In genomic region chr9:21367357-21368111, GRCm38 (mm10) we compare ENCODE assay signal across 7 mouse cellular contexts. TPM values are rescaled to one million over a fixed set of nuclear protein-coding genes. Genes with fewer than 3 reads are reported as not detected.
DNase-seq lines count a peak whose midpoint lies in the region; ATAC-seq and TF ChIP-seq lines count a peak whose summit lies in the region.

TSS of gene Ilf3 (plus strand) at chr9:21367871.

- ATAC-seq in intestine, postnatal 0 days = peak; percentile 89
- peak; percentile 84 for ATAC-seq in midbrain, embryonic 12.5 days (ENCODE audit: low FRiP score, low read depth)

- H3K27me3 ChIP-seq in embryonic facial prominence, embryonic 10.5 days (replicated peaks; ENCODE audit: low read depth, poor library complexity, severe bottlenecking) = peaks cover 5% of the 10 kb centered on the region; the same call in 1 of the 2 replicates
- no peaks in the 10 kb centered on the region for H3K27me3 ChIP-seq in intestine, postnatal 0 days (replicated peaks; ENCODE audit: control insufficient read depth, insufficient read depth, low read length)
- H3K27me3 ChIP-seq in midbrain, embryonic 12.5 days = no peaks in the 10 kb centered on the region
- H3K27me3 ChIP-seq in small intestine, adult 2 months (ENCODE audit: control insufficient read depth, insufficient read depth, low read length) = no peaks in the 10 kb centered on the region

- H3K9ac ChIP-seq in intestine, postnatal 0 days (ENCODE audit: low read depth, low read length) = peak within 1 kb of the TSS; percentile 70
- peak within 1 kb of the TSS; percentile 91 for H3K9ac ChIP-seq in midbrain, embryonic 12.5 days (replicated peaks)

- peaks cover 26% of the 10 kb centered on the region for H3K36me3 ChIP-seq in embryonic facial prominence, embryonic 10.5 days (replicated peaks)
- H3K36me3 ChIP-seq in intestine, postnatal 0 days (ENCODE audit: control insufficient read depth, insufficient read depth) = no peaks in the 10 kb centered on the region
- peaks cover 11% of the 10 kb centered on the region; the same call in 1 of the 2 replicates for H3K36me3 ChIP-seq in midbrain, embryonic 12.5 days
- H3K36me3 ChIP-seq in small intestine, adult 2 months (ENCODE audit: control insufficient read depth, insufficient read depth, low read length) = no peaks in the 10 kb centered on the region

- DNase-seq in adrenal gland, postnatal 10 days = peak; percentile 100
- DNase-seq in embryonic facial prominence, embryonic 10.5 days (ENCODE audit: low spot score) = peak; percentile 100
- peak; percentile 99 for DNase-seq in gonadal fat pad, adult 2 months (ENCODE audit: low read depth)
- DNase-seq in left cerebral cortex, postnatal 4 days = peak; percentile 100

- TF ChIP-seq CTCF in intestine, postnatal 0 days (IDR thresholded peaks at IDR 0.05; ENCODE audit: low read depth) = no peak
- TF ChIP-seq CTCF in small intestine, adult 2 months (IDR thresholded peaks at IDR 0.05; ENCODE audit: extremely low read depth, insufficient read length, insufficient replicate concordance, low read depth, low read length) = peak; percentile 2; the same call in 1 of the 2 replicates

- peak within 1 kb of the TSS; percentile 77 for H3K4me2 ChIP-seq in intestine, postnatal 0 days (replicated peaks; ENCODE audit: low read depth)
- peak within 1 kb of the TSS; percentile 82 for H3K4me2 ChIP-seq in midbrain, embryonic 12.5 days (replicated peaks)

- peaks cover 22% of the 10 kb centered on the region for H3K4me1 ChIP-seq in embryonic facial prominence, embryonic 10.5 days
- no peaks in the 10 kb centered on the region for H3K4me1 ChIP-seq in intestine, postnatal 0 days (replicated peaks; ENCODE audit: control insufficient read depth, insufficient read depth, low read length)
- peaks cover 24% of the 10 kb centered on the region for H3K4me1 ChIP-seq in midbrain, embryonic 12.5 days
- peaks cover 3% of the 10 kb centered on the region for H3K4me1 ChIP-seq in small intestine, adult 2 months (ENCODE audit: control insufficient read depth, insufficient read depth, insufficient read length, low read length)

- peak within 1 kb of the TSS; percentile 81 for H3K4me3 ChIP-seq in embryonic facial prominence, embryonic 10.5 days
- H3K4me3 ChIP-seq in intestine, postnatal 0 days (ENCODE audit: low read depth, low read length) = peak within 1 kb of the TSS; percentile 78
- H3K4me3 ChIP-seq in midbrain, embryonic 12.5 days = peak within 1 kb of the TSS; percentile 95
- peak within 1 kb of the TSS; percentile 71 for H3K4me3 ChIP-seq in small intestine, adult 2 months (ENCODE audit: low read depth, low read length)

- intact Hi-C loops in left cerebral cortex, postnatal 4 days (cut with DNase I) = no loop called here

- peak; percentile 48 for TF ChIP-seq POLR2A in small intestine, adult 2 months (IDR thresholded peaks at IDR 0.05; ENCODE audit: low read depth, low read length)

- H3K9me3 ChIP-seq in embryonic facial prominence, embryonic 10.5 days = no peaks in the 10 kb centered on the region
- H3K9me3 ChIP-seq in intestine, postnatal 0 days (ENCODE audit: control insufficient read depth) = no peaks in the 10 kb centered on the region
- no peaks in the 10 kb centered on the region for H3K9me3 ChIP-seq in midbrain, embryonic 12.5 days

- H3K27ac ChIP-seq in embryonic facial prominence, embryonic 10.5 days (replicated peaks) = peak within 1 kb of the TSS; percentile 98
- H3K27ac ChIP-seq in intestine, postnatal 0 days (ENCODE audit: low read depth, low read length) = peak within 1 kb of the TSS; percentile 54
- peak within 1 kb of the TSS; percentile 87 for H3K27ac ChIP-seq in midbrain, embryonic 12.5 days (replicated peaks)
- peak within 1 kb of the TSS; percentile 84 for H3K27ac ChIP-seq in small intestine, adult 2 months (ENCODE audit: insufficient read depth, low read depth, low read length)

- under 1% methylated on average over 66 of the region's 66 CpGs for WGBS in embryonic facial prominence, embryonic 10.5 days
- WGBS in intestine, postnatal 0 days = 1% methylated on average over 66 of the region's 66 CpGs
- WGBS in midbrain, embryonic 12.5 days = under 1% methylated on average over 46 of the region's 66 CpGs
- 1% methylated on average over 66 of the region's 66 CpGs for WGBS in small intestine, adult 2 months

RNA-seq across cellular contexts. Expression of gene Ilf3, which starts in this region (rescaled TPM):
- total RNA-seq in adrenal gland, postnatal 10 days (2021) = 10 to 100 TPM; 54.4 to 67.4 TPM
- 341 and 343 TPM in 2 replicates for polyA plus RNA-seq in embryonic facial prominence, embryonic 10.5 days (2016; fragmentation: Nextera tagmentation; extraction: Ambion mirVana)
- 44.2 and 47.5 TPM in 2 replicates for polyA plus RNA-seq in gonadal fat pad, adult 2 months (2012; rRNA removed)
- polyA plus RNA-seq in intestine, postnatal 0 days (2015; fragmentation: Nextera tagmentation; extraction: Ambion mirVana) = 41.0 and 42.8 TPM in 2 replicates
- 100 to 1,000 TPM; 170 to 172 TPM for total RNA-seq in left cerebral cortex, postnatal 4 days (2021)
- 314 and 322 TPM in 2 replicates for polyA plus RNA-seq in midbrain, embryonic 12.5 days (2016; fragmentation: Nextera tagmentation; extraction: Ambion mirVana)
- polyA plus RNA-seq in small intestine, adult 2 months (2012; rRNA removed) = 18.8 and 30.7 TPM in 2 replicates

Comparison
In these comparisons a context has a peak if more than half of its experiments do, and no peak if none do; other contexts are left out.
1. Peak in every context shown above with its lines: DNase-seq, ATAC-seq, H3K4me3 ChIP-seq and H3K27ac ChIP-seq.